Mouse (Mus musculus) left cerebral cortex, adult 8-10 months (tissue): ENCODE results near the gene Cc2d2a. TPM values are rescaled to one million over a fixed set of nuclear protein-coding genes. Genes with fewer than 3 reads are reported as not detected.

Experiments used
- DNase-seq, 2 experiments: peaks; one replicate each; pipeline ENCODE4 v3.0.0; 2022; ENCODE audit warnings: low spot score in 2 of 2
- total RNA-seq, 4 experiments: library from RNA; stranded (reverse); gene quantifications; 2 replicates each; pipeline ENCODE4 v1.2.4; 2022

The Cc2d2a gene
- total RNA-seq = 10 to 100 TPM; 16.9 to 19.0 (median 17.3) TPM

GRCm38 (mm10) chr5:43661997-43662961, at the start of gene Cc2d2a:
Cc2d2a (plus strand) TSS chr5:43662346.
- DNase-seq = peak in 1 of 2 experiments; percentile 24

GRCm38 (mm10) chr5:43621575-43622299, 40.4 kb upstream of the Cc2d2a start:
- no peak for DNase-seq

GRCm38 (mm10) chr5:43625407-43625806, 36.7 kb upstream of the Cc2d2a start:
- no peak for DNase-seq

GRCm38 (mm10) chr5:43634071-43634601, 28.0 kb upstream of the Cc2d2a start:
- no peak for DNase-seq

- peak in 1 of 2 experiments; percentile 64 for DNase-seq
Measured at GRCm38 (mm10) chr5:43634602-43635081, 27.5 kb upstream of the Cc2d2a start.

- DNase-seq = no peak
Measured at GRCm38 (mm10) chr5:43645020-43645419, 17.1 kb upstream of the Cc2d2a start.

GRCm38 (mm10) chr5:43647098-43647774, 14.9 kb upstream of the Cc2d2a start:
- DNase-seq = no peak

GRCm38 (mm10) chr5:43661498-43661897, 648 bp upstream of the Cc2d2a start:
- DNase-seq = no peak

GRCm38 (mm10) chr5:43663531-43663930, 1.4 kb downstream of the Cc2d2a start:
- DNase-seq = no peak

GRCm38 (mm10) chr5:43665144-43665543, 3.0 kb downstream of the Cc2d2a start:
- no peak for DNase-seq

GRCm38 (mm10) chr5:43669118-43669645, 7.0 kb downstream of the Cc2d2a start:
- no peak for DNase-seq

GRCm38 (mm10) chr5:43672177-43672911, 10.2 kb downstream of the Cc2d2a start:
- peak; percentile 63 to 77 for DNase-seq

- no peak for DNase-seq
Measured at GRCm38 (mm10) chr5:43673083-43673482, 10.9 kb downstream of the Cc2d2a start.

- DNase-seq = no peak
Measured at GRCm38 (mm10) chr5:43685466-43685865, 23.3 kb downstream of the Cc2d2a start.

- DNase-seq = no peak
Measured at GRCm38 (mm10) chr5:43692489-43692888, 30.3 kb downstream of the Cc2d2a start.

GRCm38 (mm10) chr5:43697133-43697532, 35.0 kb downstream of the Cc2d2a start:
- DNase-seq = no peak

GRCm38 (mm10) chr5:43699240-43699639, 37.1 kb downstream of the Cc2d2a start:
- DNase-seq = no peak

- DNase-seq = no peak
Measured at GRCm38 (mm10) chr5:43721538-43722451, 59.6 kb downstream of the Cc2d2a start.

- DNase-seq = no peak
Measured at GRCm38 (mm10) chr5:43722452-43722783, 60.3 kb downstream of the Cc2d2a start.
